In the genomic region with DNA sequence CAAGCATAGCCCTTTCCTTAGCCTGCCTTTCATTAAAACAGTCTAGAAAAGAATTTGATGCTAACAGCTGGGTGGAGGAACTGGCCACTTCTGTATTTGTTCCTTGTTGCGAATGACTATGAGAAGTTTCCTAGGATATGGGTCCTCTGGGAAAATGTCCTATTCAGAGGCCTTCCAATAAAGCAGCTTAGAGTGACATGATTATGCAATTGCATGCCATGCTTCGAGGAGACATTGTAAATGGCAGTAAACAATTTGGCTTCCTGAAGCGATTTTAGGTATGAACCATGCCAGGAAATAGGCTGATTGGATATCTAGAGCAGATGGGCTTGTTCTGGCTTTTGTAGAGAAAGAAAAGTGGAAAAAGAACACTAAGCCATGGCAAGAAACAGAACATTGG, we compare ENCODE assay signal across 26 mouse cellular contexts.
A peak's percentile ranks its signal among the peaks of the same experiment; 100 is the strongest.
DNase-seq lines count a peak whose midpoint lies in the region; ATAC-seq and TF ChIP-seq lines count a peak whose summit lies in the region.
"Had no signal": no experiment of that assay in that cellular context is flagged by ENCODE, and none has a peak within 500 bp of the region (broad histone marks: within the 10 kb centered on the region; RNA-seq: fewer than 3 reads in every experiment).

No protein-coding gene starts in this region.

- H3K27me3 ChIP-seq in forebrain, postnatal 0 days (ENCODE audit: insufficient read depth, low read length) = no peaks in the 10 kb centered on the region
- H3K27me3 ChIP-seq in forebrain, embryonic 11.5 days (ENCODE audit: control insufficient read depth, insufficient read depth, low read length) = peaks cover 4% of the 10 kb centered on the region; the same call in 1 of the 2 replicates
- H3K27me3 ChIP-seq in lung, postnatal 0 days (replicated peaks; ENCODE audit: insufficient read depth, low read length) = no peaks in the 10 kb centered on the region
- H3K27me3 ChIP-seq: forebrain, embryonic 13.5 days; heart, embryonic 15.5 days; liver, embryonic 15.5 days had no signal

- no peak overlapping the region for H3K4me3 ChIP-seq in forebrain, postnatal 0 days (ENCODE audit: low read depth, low read length)
- H3K4me3 ChIP-seq in forebrain, embryonic 11.5 days (ENCODE audit: low read depth, low read length) = no peak overlapping the region
- H3K4me3 ChIP-seq in lung, postnatal 0 days (ENCODE audit: low read depth, low read length) = no peak overlapping the region
- H3K4me3 ChIP-seq: erythroblast, embryonic 14.5 days; forebrain, embryonic 13.5 days; heart, embryonic 15.5 days; limb, embryonic 12.5 days; liver, embryonic 15.5 days; neural tube, embryonic 13.5 days had no signal

- peak; percentile 27; the same call in 1 of the 2 replicates for ATAC-seq in forebrain, postnatal 0 days
- no peak for ATAC-seq in forebrain, embryonic 11.5 days (replicated peaks; ENCODE audit: low FRiP score)
- ATAC-seq in lung, postnatal 0 days = no peak
- ATAC-seq: forebrain, embryonic 13.5 days; intestine, postnatal 0 days had no signal

- no peak for TF ChIP-seq CTCF in forebrain, postnatal 0 days (IDR thresholded peaks at IDR 0.05; ENCODE audit: low read depth)
- TF ChIP-seq CTCF in lung, postnatal 0 days (IDR thresholded peaks at IDR 0.05) = no peak

- TF ChIP-seq EP300 in lung, postnatal 0 days (IDR thresholded peaks at IDR 0.05) = no peak

- DNase-seq in forebrain, postnatal 0 days = no peak
- DNase-seq in forebrain, embryonic 11.5 days (ENCODE audit: low spot score) = no peak
- peak; percentile 29 to 30 for DNase-seq in heart, adult 18-20 months
- DNase-seq in heart, postnatal 36 days = no peak
- peak; percentile 14 for DNase-seq in lung, postnatal 0 days (ENCODE audit: low spot score)
- DNase-seq in lung, postnatal 25 days (ENCODE audit: low spot score) = no peak
- DNase-seq in cerebellum, adult 9-11 months = no peak
- DNase-seq: adrenal gland, postnatal 10 days; cerebellum, adult 18-20 months; cerebellum, postnatal 14 days; kidney, adult 9 months; kidney, postnatal 10 days; layer of hippocampus, adult 9-11 months; lung, embryonic 14.5 days; lung, postnatal 36 days; thymus, postnatal 4 days had no signal

- no peak overlapping the region for H3K9ac ChIP-seq in forebrain, postnatal 0 days
- H3K9ac ChIP-seq in forebrain, embryonic 11.5 days (ENCODE audit: low read length) = no peak overlapping the region
- no peak overlapping the region for H3K9ac ChIP-seq in lung, postnatal 0 days (replicated peaks; ENCODE audit: low read depth)
- H3K9ac ChIP-seq: forebrain, embryonic 13.5 days; heart, embryonic 15.5 days; hindbrain, embryonic 14.5 days; limb, embryonic 12.5 days; liver, embryonic 15.5 days; lung, embryonic 14.5 days; neural tube, embryonic 13.5 days had no signal

- no peaks in the 10 kb centered on the region for H3K9me3 ChIP-seq in forebrain, postnatal 0 days (ENCODE audit: low read length)
- H3K9me3 ChIP-seq in forebrain, embryonic 11.5 days (ENCODE audit: control insufficient read depth, low read length) = no peaks in the 10 kb centered on the region
- H3K9me3 ChIP-seq in lung, postnatal 0 days (ENCODE audit: low read length) = no peaks in the 10 kb centered on the region
- H3K9me3 ChIP-seq: forebrain, embryonic 13.5 days; G1E; heart, embryonic 15.5 days; limb, embryonic 12.5 days; liver, embryonic 15.5 days; neural tube, embryonic 13.5 days had no signal

- H3K4me1 ChIP-seq in forebrain, postnatal 0 days (ENCODE audit: insufficient read depth) = no peaks in the 10 kb centered on the region
- no peaks in the 10 kb centered on the region for H3K4me1 ChIP-seq in forebrain, embryonic 11.5 days (replicated peaks; ENCODE audit: control insufficient read depth, insufficient read depth, low read length)
- H3K4me1 ChIP-seq in lung, postnatal 0 days (ENCODE audit: insufficient read depth, low read depth, low read length) = no peaks in the 10 kb centered on the region
- H3K4me1 ChIP-seq: forebrain, embryonic 13.5 days; heart, embryonic 15.5 days; limb, embryonic 12.5 days; liver, embryonic 15.5 days; neural tube, embryonic 13.5 days had no signal

- H3K27ac ChIP-seq in forebrain, postnatal 0 days (ENCODE audit: low read depth, low read length) = no peak overlapping the region
- no peak overlapping the region for H3K27ac ChIP-seq in forebrain, embryonic 11.5 days (ENCODE audit: low read depth, low read length)
- H3K27ac ChIP-seq in lung, postnatal 0 days (ENCODE audit: low read length) = no peak overlapping the region
- H3K27ac ChIP-seq: forebrain, embryonic 13.5 days; heart, embryonic 15.5 days; hindbrain, embryonic 14.5 days; limb, embryonic 12.5 days; liver, embryonic 15.5 days; neural tube, embryonic 13.5 days had no signal

- H3K36me3 ChIP-seq in forebrain, postnatal 0 days (ENCODE audit: insufficient read depth) = no peaks in the 10 kb centered on the region
- no peaks in the 10 kb centered on the region for H3K36me3 ChIP-seq in forebrain, embryonic 11.5 days (ENCODE audit: control insufficient read depth, insufficient read depth, low read length)
- no peaks in the 10 kb centered on the region for H3K36me3 ChIP-seq in lung, postnatal 0 days (ENCODE audit: insufficient read depth, low read length)
- H3K36me3 ChIP-seq: G1E; heart, embryonic 15.5 days; limb, embryonic 12.5 days; liver, embryonic 15.5 days; neural tube, embryonic 13.5 days had no signal

- WGBS in forebrain, postnatal 0 days = 50% methylated on average over 3 of the region's 3 CpGs
- WGBS in forebrain, embryonic 11.5 days = 82% methylated on average over 3 of the region's 3 CpGs
- 31% methylated on average over 3 of the region's 3 CpGs for WGBS in lung, postnatal 0 days

- no peak overlapping the region for H3K4me2 ChIP-seq in forebrain, postnatal 0 days (ENCODE audit: low read depth)
- H3K4me2 ChIP-seq in forebrain, embryonic 11.5 days (ENCODE audit: low read depth, low read length, severe bottlenecking) = no peak overlapping the region
- no peak overlapping the region for H3K4me2 ChIP-seq in lung, postnatal 0 days (replicated peaks; ENCODE audit: low read depth, low read length)
- H3K4me2 ChIP-seq: forebrain, embryonic 13.5 days; heart, embryonic 15.5 days; hindbrain, embryonic 14.5 days; limb, embryonic 12.5 days; liver, embryonic 15.5 days; lung, embryonic 14.5 days; midbrain, embryonic 11.5 days; neural tube, embryonic 13.5 days had no signal

- intact Hi-C loops in heart, postnatal 36 days (cut with DNase I) = no loop called here

Comparison
In these comparisons a context has a peak if more than half of its experiments do, and no peak if none do; other contexts are left out.
1. DNase-seq: peak in heart, adult 18-20 months (2 of 2) and lung, postnatal 0 days (single experiment); none in forebrain, postnatal 0 days (single experiment), forebrain, embryonic 11.5 days (single experiment), heart, postnatal 36 days (0 of 2), lung, postnatal 25 days (single experiment) and cerebellum, adult 9-11 months (single experiment).